Mouse (Mus musculus) c-Kit-negative CD71-positive TER-119-positive erythroid progenitor cells, embryonic 14.5 days (primary cell): Measurements from ENCODE around the gene Pkn1.

Source experiments
- DNase-seq: peaks from one replicate; pipeline ENCODE4 v3.0.0-alpha.2; 2013; ENCODE audit warnings: low read depth, low spot score

Pkn1 gene

DNA sequence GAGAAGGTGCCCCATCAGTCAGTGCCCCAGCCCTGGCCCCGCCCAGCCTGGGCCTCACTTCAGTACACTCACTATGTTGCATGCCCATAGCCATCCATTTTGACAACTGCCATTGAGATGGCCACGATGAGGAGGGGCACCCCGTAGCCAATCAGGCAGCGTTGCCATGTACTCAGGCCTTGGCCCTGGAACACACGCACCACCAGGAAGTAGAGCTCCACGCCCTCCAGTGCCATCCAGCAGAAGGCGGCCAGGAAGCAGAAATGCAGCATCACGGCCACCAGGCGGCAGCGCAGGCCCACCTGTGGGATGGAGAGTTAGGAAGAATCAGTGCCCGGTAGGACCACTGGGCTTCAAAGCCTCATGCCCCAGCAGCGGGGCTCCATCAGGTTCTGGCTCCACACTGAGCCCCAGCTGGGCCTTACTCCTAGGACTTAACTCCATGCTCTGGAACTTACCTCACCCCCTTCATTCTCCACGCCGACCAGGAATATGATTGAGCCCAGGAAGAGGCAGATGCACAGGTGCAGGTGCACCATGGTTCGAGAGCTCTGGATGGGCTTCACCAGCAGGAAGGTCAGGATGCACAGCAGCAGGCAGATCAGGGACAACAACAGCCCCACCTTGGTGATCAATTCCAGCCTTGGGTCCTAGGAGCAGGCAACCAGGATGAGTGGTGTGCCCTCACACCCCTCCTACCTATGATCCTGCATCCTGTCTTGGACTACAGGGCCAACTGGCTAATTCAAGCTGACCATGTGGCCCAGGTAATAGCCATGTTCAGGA is 25.9 kb upstream of the Pkn1 start:
- DNase-seq = no peak

- no peak for DNase-seq
Measured at GRCm38 (mm10) chr8:83723447-83724083, 24.6 kb upstream of the Pkn1 start.

GRCm38 (mm10) chr8:83722631-83723030 is 23.7 kb upstream of the Pkn1 start:
- no peak for DNase-seq

GRCm38 (mm10) chr8:83721405-83722025 is 22.5 kb upstream of the Pkn1 start:
- no peak for DNase-seq

DNA sequence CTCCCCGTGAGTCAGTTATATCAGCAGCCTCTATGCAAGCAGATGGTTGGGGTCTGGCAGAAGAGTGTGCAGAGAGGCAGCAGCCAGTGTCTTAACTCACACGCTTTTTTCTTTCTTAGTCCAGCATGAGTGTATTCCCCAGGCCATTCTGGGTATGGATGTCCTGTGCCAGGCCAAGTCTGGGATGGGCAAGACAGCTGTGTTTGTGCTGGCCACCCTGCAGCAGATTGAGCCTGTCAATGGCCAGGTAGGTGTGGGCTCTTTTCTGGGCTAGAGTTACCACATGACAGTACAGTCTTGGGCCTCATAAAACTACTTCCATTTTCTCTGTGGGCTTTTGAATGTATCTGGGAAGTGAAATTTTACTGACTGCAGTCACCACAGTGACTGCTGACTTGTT is 20.7 kb upstream of the Pkn1 start:
- DNase-seq = no peak

- DNase-seq = no peak
Measured at GRCm38 (mm10) chr8:83719048-83719447, 20.1 kb upstream of the Pkn1 start.

GRCm38 (mm10) chr8:83716563-83716962 is 17.6 kb upstream of the Pkn1 start:
- peak; percentile 60 for DNase-seq

- no peak for DNase-seq
Measured at GRCm38 (mm10) chr8:83715771-83716170, 16.8 kb upstream of the Pkn1 start.

GRCm38 (mm10) chr8:83715031-83715690 is 16.2 kb upstream of the Pkn1 start, which contains the start of gene Ddx39:
Gene Ddx39 (plus strand): TSS chr8:83715177.
- peak; percentile 96 for DNase-seq

DNA sequence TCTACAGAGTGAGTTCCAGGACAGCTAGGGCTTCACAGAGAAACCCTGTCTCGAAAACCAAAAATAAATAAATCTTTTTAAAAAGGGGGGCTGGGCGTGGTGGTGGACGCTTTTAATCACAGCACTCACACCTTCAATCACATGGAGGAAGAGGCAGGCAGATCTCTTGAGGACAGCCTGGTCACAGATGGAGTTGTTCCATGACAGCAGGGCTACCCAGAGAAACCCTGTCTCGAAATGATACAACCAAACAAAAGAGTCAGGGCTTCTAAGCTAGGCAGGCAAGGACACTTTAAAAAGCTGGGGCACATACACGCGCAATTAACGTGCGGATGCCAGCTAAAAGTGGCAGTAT is 15.7 kb upstream of the Pkn1 start:
- DNase-seq = no peak

- DNase-seq = no peak
Measured at GRCm38 (mm10) chr8:83707554-83707953, 8.6 kb upstream of the Pkn1 start.

- no peak for DNase-seq
Measured at GRCm38 (mm10) chr8:83706411-83706810, 7.4 kb upstream of the Pkn1 start.

- DNase-seq = no peak
Measured at GRCm38 (mm10) chr8:83703426-83703825, 4.4 kb upstream of the Pkn1 start.

GRCm38 (mm10) chr8:83700423-83701085 is 1.6 kb upstream of the Pkn1 start:
- DNase-seq = no peak

- no peak for DNase-seq
Measured at GRCm38 (mm10) chr8:83699566-83699965, 587 bp upstream of the Pkn1 start.

DNA sequence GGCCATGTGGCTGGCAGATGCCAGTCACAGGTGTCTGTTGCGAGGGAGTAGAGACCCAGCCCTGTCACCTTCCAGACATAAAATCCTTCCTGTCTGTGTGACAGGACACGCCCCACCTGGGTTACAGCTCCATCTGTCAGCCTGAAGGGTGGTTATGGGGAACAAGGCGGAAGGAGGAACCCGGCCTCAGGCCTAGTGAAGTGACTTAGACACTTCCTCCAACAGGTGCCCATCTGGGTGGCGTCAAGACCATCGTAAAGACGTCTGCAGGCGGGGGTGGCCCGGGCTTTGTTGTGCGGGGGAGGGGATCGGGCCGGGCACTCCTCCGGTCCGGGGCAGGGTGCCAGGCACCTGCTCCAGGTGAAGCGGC is 703 bp downstream of the Pkn1 start:
- no peak for DNase-seq

DNA sequence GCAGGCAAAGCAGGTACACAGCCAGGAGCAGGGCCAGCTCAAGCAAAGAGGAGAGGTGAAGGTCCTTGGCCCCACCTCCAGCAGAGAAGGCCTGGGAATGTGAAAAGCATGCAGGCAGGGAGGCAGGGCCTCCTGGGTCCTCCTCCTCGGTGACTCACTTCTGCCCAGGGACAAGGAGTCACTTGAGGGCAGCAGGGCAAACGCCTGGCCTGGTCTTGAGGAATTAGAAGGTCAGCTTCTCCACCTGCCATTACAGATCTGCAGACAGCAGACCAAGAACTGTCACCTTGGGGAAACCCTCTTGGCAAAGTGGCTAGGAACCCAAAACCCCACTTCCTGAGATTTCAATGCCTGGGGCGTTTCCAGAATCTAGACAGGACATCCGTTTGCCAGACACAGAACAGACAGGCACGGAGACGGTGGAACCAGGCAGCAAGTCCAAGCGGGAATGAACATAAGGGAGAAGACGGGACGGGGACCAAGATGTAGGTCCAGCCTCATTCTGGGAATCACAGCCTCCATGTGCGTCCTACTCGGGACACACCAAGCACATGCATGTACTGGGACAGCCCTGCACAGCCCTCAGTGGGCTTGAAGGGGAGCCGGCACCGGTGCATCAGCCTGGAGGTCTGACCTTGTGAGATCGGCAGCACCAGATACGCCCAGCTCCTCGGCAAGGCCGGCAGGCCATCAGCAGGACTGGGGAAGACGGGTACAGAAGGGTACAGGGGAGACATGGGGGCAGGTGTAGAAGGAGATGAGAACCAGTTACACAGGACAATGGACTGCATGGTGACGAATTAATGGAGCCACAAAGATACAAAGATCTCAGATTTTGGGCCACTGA is 1.4 kb downstream of the Pkn1 start:
- no peak for DNase-seq

DNA sequence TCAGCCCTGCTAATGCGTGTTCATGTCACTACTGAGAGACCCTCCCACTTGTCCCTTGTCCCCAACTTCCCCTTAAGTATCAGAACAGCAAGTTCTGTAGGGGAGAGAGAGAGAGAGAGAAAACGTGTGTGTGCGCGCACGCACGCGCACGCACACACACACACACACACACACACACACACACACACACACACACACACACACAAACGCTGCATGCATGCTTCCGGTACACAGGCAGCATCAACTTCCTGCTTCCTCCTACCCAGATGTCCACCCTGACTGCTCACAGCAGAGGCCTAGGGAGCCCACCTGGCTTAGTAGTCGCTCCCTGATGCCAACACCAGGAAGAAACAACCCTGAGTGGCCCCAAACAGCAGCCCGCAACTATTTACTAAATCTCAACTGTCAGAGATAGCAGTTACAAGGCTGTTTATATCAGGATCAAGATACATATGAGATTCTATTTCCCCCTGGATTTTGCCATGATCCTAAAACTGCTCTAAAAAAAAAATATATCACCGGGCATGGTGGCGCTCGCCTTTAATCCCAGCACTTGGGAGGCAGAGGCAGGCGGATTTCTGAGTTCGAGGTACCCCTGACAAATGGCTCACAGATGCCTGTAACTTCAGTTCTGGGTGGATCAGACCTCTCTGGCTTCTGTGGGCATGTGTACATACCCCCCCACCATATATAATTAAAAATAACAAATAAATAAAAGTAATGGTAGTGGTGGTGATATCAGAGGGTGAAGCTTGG is 3.5 kb downstream of the Pkn1 start:
- no peak for DNase-seq

DNA sequence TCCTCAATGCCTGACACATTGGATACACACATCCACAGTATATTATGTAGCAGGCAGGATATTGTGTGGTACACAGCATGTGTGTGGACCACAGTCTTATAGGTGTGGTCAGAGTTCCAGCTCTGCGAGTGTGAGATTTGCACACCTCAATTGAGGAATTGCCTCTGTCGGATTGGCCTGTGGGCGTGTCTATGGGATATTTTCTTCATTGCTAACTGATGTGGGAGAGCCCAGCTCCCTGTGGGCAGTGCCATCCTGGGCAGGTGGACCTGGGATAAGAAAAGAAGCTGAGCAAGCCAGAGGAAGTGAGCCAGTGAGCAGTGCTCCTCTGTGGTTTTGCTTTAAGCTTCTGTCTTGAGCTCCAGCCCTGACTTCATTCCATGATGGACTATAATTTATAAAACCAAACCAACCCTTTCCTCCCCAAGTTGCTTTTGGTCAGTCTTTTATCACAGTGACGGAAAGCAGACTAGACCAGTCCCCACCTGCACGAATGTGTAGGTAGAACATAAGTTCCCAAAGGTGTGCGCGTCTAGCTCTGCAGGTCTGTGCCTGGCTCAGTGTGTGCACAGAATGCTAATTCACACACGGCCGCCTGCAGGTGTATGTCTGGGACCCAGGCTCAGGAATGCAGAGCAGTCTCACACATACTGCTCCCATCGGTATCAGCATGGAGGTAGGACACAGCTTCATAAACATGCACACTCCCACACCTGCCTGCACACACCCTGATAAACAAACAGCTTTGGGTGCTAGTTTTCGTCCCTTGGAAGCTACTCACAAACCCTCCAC is 4.4 kb downstream of the Pkn1 start:
- no peak for DNase-seq
